Mouse (Mus musculus) layer of hippocampus, adult 11-12 months (tissue): ENCODE measurements around the gene Gm11127.
"Not testable (repeated sequence)": the region's sequence is repeated elsewhere in the genome, so short reads cannot be mapped to it uniquely, and the experiment has no call there.

Experiments used
- DNase-seq: peaks from one replicate; pipeline ENCODE4 v3.0.0; 2022; ENCODE audit warnings: low spot score

The Gm11127 gene

DNA sequence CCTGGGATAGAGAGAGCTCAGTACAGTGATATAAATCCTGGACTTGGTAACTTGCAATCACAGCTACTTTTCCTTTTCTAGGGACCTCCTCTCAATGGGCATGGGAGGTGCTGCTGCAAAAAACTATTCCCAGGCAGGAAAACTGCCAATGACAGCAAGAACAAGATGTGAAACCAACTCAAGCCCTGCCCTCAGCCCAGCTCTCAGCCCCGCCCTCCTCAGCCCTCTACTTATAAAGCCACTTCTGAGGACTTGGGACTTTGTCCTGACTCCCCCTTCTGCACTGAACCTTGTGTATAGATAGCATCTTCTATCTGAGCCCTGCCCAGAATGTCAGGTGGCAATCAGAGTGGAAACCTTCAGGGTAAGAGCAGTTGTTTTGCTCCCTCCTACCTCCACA, at the start of gene Gm11127:
TSS of gene Gm11127 (minus strand) at position 10 of the 400 bp plus-strand sequence.
- not testable (repeated sequence) for DNase-seq

DNA sequence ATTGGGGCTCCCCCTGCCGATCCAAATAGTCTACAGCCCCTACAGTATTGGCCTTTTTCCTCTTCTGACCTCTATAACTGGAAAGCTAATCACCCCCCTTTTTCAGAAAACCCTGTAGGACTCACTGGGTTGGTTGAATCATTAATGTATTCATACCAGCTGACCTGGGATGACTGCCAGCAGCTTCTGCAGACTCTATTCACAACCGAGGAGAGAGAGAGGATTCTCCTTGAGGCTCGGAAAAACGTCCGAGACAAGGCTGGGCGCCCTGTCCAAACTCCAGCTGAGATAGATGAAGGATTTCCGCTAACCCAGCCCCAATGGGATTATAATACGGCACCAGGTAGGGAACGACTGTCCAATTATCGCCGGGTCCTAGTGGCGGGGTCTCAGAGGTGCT, 43.9 kb upstream of the Gm11127 start:
- not testable (repeated sequence) for DNase-seq

DNA sequence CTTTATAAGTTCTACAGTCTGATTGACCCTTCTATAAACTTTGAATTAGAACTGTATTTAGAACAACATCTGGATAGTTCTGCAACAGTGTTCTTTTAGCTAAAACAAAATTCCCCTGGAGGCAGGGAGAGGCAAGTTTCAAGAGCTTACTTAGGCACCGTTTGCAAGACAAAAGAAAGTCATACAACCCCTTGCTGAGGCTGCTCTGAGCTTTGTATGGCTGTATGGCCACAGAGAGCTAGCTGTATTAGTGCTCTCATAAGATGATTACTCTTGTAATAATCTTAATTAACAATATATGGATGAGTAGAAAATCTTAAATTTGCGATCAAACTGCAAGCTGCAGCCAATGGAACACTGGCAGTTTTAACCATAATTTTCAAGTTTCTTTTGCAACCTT, 41.4 kb upstream of the Gm11127 start:
- DNase-seq: not testable (repeated sequence)

- no peak for DNase-seq
These were observed 35.8 kb upstream of the Gm11127 start for GRCm38 (mm10) chr17:36093936-36094335.

DNA sequence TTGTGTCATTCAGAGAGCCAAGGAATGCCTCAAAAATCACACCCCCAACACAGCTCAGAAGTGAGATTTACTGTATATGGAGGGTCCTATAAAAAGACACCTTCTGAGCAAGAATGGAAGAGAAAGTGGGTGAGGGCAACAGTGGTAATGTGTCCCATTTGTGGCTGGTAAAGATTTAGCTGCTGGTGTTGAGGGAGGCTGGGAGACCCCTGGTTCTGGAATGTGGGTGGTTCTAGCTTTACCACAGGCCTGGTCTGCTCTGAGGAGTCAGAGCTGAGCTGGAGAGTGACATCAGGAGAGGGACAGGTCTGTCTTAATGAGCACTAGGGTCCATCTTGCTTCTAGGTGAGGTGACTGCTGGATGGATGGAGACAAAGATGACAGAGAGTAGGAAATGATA, 34.3 kb upstream of the Gm11127 start:
- not testable (repeated sequence) for DNase-seq

DNA sequence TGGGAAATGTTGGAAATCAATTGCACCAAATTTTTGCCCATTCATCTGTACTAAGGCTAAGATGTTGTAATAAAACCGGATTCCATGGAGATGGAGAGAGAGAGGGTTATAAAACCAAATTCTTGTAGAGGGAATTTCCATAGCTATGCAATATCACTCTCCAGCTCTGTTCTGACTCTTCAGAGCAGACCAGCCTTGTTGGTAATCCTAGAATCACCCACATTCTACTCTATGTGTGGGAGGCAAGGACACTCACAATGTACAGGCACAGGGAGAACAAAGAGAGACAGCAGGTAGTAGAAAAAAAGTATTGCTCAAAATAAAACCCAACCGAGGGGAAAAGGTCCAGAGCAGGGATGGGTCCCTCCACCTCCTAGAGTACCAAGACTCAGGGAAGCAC, 33.8 kb upstream of the Gm11127 start:
- DNase-seq: not testable (repeated sequence)

- not testable (repeated sequence) for DNase-seq
These were observed 27.8 kb upstream of the Gm11127 start for GRCm38 (mm10) chr17:36085976-36086375.

DNA sequence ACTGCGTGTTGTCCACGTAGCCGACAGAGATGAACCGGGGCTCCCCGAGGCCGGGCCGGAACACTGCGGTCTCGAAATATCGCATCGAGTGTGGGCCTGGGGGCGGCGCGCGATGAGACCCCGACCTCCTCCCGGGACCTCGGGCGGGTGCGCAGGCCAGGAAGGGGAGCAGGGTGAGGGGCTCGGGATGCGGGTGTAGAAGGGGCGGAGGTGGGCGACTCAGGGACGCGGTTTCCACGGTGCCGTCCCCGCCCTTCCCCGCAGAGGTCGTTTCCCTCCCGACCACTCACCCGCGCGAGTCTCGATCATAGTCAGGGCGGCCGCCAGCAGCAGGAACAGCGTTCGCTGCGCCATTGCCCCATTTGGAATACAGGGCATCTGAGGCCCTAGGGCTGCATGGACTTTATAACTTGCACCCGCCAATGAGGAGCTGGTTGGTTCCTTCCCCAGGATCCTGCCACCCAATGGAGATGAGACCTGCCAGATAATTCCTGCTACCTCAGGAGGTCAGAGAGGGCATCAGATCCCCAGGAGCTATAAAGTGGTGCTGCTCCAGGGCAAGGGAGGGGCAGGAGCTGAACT, 25.8 kb upstream of the Gm11127 start:
- no peak for DNase-seq

GRCm38 (mm10) chr17:36083266-36083869, 25.2 kb upstream of the Gm11127 start:
- no peak for DNase-seq

DNA sequence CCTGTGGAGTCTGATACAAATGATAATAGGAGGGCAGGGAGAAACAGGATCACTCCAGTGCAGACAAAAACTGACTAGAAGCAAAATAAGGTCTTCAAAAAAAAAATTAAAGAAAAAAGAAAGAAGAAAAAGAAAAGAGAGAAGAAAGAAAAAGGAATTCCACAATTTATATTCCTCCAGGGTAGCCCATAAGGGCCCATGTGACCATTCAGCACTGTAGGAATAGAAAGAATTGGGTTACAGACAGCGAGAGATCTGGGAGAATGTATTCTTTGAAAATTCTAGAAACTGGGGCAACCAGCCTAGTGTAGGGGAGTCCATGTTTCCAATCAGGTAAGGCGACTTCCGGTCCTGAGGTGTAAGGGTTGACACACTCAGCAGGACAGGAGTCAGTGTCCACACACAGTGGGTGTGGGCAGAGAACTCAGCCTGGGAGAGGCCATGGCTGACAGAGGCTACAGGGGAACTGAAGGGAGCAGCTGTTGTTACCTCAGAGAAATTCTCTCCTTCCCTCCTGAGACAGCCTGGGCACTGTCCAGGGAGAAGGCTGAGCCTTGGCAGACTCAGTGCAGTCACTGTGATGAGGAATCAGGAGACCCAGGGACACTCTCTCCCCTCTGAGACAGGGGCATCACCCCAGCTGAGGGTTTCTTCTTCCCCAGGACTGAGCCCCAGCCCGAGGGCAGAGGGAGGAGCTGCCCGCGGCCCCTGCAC, 24.5 kb upstream of the Gm11127 start:
- not testable (repeated sequence) for DNase-seq

DNA sequence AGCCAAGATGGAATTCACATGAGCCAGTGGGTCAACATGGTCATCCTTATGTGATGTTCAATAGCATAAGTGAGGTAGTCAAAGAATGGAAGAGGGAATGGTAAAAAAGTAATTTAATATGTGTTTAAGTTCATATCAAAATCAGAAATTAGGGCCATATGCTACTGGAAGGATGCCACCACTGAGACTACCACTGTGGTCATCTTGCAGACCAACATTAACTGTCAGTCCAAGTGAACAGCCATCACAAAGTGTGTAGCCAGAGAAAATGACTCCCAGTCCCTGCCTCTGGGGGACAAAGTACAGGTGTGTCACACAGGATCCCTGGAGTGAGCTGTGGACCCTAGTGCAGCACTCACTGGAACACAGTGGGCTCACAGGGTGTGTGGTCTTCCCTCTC, 23.7 kb upstream of the Gm11127 start:
- not testable (repeated sequence) for DNase-seq

- DNase-seq: peak; percentile 91
These were observed 2.7 kb upstream of the Gm11127 start for GRCm38 (mm10) chr17:36060829-36061228.

DNA sequence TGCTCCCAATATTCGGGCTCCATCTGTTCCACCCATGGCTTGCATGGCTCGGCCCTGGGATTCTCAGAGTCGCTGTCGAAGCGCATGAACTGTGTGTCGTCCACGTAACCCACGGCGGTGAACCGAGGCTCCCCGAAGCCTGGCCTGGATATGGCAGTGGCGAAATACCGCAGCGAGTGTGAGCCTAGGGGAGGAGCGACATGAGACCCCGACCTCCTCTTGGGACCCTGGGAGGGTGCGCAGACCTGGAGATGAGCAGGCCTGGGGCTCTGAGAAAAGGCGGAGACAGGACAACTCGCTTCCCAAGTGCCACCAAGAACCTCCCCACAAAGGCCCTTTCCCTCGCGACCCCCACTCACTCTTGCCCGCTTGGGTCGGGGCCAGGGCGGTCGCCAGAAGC, 244 bp downstream of the Gm11127 start:
- DNase-seq: not testable (repeated sequence)

- DNase-seq: no peak
These were observed 14.9 kb downstream of the Gm11127 start for GRCm38 (mm10) chr17:36043286-36043685.

- peak; percentile 80 for DNase-seq
These were observed 15.5 kb downstream of the Gm11127 start, which contains the start of the genes H2-T22 and Gm6034 for GRCm38 (mm10) chr17:36042610-36043169. H2-T22 (minus strand) TSS chr17:36042747. Gm6034 (plus strand) TSS chr17:36042961.

- not testable (repeated sequence) for DNase-seq
These were observed 16.1 kb downstream of the Gm11127 start for GRCm38 (mm10) chr17:36042055-36042454.

- DNase-seq: not testable (repeated sequence)
These were observed 17.6 kb downstream of the Gm11127 start for GRCm38 (mm10) chr17:36040604-36041003.

DNA sequence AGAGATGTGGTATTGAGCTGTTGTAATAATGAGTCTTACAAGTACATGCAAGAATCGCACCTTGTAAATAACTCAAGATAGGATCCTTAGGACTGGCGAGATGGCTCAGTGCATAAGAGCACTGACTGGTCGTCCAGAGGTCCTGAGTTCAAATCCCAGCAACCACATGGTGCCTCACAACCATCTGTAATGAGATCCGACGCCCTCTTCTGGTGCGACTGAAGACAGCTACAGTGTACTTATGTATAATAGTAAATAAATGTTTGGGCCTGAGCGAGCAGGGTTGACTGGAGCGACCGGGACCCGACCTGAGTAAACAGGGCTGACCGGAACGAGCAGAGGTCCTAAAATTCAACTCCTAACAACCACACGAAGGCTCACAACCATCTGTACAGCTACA, 22.0 kb downstream of the Gm11127 start:
- DNase-seq: peak; percentile 9

DNA sequence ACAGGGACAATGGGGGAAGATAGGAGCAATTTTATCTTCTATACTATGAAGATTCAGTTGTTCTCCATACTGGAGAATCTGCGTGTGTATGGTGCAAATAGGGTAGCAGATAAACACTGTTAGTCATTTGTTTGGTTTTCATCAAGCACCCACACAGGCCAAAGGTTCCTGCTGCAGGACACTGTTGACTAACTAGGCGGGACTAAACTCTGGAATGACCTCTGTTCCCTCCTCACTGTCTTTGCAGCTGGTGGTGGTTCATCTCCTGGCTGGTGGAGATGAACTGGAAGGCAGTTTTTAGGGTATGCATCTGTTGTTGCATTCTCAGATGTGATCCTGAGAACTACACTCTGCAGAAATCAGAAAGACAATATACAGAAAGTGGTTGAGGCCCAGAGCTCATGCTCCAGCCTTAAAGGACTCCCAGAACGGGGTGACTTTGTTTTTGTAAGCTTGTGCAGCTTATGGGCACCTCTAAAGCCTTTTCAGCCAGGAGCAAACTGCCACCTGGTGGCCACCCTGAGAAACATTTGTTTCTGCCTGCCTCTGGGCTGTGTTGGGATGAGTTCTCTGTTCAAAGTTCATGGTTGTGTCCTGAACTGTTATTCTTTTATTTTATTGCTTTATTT, 23.0 kb downstream of the Gm11127 start:
- peak; percentile 58 for DNase-seq

GRCm38 (mm10) chr17:36034524-36034923, 23.6 kb downstream of the Gm11127 start:
- DNase-seq: peak; percentile 2

DNA sequence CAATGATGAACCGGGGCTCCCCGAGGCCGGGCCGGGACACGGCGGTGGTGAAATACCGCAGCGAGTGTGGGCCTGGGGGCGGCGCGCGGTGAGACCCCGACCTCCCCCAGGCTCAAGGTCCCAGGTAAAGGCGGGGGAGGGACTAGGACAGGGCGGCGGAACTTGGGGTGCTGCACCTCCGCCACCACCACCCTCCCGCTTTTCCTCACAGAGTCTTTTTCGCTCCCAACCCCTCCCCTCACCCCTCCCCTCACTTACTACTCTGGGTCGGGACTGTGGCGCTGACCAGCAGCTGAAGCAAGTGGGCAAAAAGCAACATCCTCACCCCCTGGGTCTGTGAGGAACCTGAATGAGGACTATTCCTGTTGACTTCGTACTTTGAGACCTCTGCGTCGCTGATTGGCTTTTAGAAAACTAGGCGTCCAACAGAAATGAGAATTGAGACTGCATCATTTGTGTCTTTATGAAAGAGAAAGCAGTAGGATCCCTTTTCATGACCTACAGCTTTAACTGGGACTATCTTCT, 25.8 kb downstream of the Gm11127 start, which contains the start of gene H2-T23:
TSS of gene H2-T23 (minus strand) at position 505 of the 525 bp plus-strand sequence.
- DNase-seq: peak; percentile 51
